Mouse (Mus musculus): ENCODE results near the gene Tnrc6a.

The Tnrc6a gene

DNA sequence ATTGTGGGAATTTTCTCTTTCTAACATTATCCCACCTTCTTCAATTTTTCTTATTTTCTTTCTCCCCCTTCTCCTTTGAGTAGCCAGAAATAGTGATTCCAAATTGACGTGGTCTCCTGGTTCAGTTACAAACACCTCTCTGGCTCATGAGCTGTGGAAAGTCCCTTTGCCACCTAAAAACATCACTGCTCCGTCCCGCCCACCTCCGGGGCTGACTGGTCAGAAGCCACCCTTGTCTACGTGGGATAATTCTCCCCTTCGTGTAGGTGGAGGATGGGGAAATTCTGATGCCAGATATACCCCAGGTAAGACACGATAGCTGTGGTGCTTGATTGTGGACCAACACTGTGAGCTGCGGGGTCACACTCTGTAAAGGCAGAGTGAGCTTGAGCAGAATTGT is 66.1 kb downstream of the Tnrc6a start:
- DNase-seq (ENCODE audit: low read depth, low spot score) = no peak

DNA sequence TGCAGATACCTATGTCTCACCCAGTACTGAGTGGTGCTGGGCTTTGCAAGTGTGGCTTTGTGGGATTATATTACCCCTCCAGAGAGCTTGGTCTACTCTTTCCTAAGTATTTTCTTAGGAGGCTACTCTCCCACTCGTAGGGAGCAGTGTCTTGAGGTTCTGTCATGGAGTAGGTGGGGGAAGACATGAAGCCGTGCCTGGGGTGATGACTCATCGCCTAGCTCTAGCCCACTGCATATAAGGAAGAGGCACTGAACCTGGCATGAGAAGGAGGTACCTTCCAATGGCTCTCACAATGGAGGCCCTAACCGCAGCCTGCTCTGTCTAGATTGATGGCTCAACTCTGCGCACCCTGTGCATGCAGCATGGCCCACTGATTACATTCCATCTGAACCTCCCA is 68.0 kb downstream of the Tnrc6a start:
- DNase-seq (ENCODE audit: low read depth, low spot score) = no peak

DNA sequence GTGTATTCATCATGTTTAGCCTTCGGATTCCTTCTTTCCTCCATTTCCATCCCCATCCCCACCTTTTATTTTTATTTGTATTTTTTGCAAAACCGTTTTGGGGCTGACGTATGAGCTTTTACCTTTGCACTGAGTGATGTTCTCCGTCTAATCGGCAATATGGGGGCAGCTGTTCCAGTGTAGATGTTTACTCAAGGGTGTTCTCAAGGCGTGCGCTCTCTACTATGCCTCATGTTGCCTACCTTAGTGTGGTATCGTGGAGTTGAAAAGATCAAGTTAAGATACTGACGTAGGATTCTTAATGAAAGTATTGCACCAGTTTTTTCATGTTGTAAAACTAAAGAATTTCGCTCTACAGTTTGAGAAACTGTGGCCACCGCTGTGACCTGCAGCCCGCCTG is 69.5 kb downstream of the Tnrc6a start:
- no peak for DNase-seq (ENCODE audit: low read depth, low spot score)

DNA sequence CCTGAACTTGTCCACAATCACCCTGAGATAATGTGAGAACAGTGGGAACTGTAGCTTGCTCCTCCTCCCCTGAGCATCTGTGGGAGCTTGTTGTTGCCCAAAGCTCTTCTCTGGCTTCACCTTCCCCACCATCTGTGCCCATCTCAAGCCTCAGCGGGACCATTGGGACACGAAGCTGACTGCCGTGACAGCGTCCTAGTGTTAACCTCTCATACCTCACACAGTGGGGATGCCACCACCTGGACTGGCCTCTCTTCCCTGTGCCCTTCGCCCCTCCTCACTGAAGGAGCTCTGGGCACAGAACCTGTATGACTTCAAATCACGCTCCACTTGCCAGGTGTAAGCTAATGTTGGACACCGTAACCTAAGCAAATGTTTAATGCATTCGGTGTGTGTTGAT is 71.0 kb downstream of the Tnrc6a start:
- DNase-seq (ENCODE audit: low read depth, low spot score) = no peak

DNA sequence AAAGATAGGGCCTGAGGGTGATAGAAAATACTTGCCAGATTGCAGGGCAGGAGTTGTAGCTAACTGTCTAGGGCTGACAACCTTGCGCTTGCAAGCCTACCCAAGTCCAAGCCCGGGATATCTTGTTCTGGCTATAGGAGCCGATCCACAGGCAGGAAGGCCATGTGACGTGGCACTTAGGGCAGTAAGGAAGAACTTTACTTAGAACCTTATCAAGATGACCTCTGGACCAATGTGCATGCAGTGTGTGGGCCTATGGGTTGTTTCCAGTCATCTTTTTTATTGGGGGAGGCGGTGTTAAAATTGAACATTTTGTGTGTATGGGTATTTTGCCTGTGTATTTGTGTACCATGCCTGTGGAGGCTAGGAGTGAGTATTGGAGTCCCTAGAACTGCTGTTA is 72.7 kb downstream of the Tnrc6a start:
- DNase-seq (ENCODE audit: low read depth, low spot score) = no peak

DNA sequence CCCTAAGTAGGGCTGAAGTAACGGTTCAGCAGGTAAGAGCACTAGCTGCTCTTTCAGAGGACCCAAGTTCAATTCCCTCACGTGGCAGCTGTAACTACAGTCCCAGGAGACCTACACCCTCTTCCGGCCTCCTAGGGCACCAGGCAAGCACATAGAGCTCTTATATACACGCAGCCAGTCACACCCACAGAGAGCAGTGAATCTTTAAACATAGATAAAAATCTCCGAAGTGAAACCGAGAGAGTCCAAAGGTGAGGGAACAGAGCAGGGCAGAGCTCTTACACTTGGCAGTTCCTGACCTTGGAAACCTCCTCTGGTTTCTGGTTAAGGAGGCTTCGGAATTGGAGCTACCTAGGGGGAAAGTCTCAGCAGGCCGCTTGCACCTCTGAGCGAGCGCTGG is 75.0 kb downstream of the Tnrc6a start:
- no peak for DNase-seq (ENCODE audit: low read depth, low spot score)

DNA sequence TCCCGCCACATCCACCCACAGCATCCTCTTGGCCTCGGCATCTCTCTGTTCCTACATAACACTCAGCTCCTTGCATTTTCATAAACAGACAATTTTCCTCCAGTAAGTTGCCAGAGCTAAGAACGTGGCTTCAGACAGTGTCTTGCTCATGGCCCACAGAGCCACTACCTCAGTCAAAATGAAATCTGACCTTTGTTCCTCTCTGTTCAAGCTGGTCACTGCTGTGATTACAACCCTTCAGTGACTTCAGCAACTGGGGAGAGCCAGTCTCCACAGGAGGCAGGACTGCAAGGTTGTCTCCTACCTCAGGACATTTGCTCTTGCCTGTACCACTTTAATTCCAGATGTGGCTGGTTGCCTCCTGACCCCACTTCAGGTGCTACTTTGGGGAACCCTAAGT is 75.5 kb downstream of the Tnrc6a start:
- no peak for DNase-seq (ENCODE audit: low read depth, low spot score)

DNA sequence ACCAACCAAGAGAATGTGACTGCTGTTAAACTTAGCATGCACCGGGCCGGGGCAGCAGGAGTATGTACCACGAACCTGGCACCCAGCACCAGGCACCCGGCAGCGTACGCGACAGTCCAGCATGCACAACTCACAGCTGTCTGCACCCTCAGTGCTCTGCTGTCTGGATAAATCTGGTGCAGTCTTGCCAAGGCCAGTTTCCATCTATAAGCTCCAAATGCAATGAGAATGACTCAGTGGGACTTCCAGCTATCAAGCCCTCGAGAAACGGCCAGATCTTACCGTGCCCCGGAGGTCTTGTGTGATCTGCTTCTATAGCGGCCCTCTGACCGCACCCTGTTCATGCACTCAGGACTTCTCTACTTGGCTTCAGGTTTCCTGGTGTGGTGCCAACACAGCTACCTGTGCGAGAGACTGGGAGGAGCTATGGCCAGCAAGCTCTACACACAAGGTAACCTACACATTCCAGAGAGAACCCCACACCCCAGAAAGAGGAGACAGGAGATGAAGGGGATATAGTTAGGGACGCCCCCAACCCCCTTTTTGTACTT is 76.0 kb downstream of the Tnrc6a start:
- DNase-seq (ENCODE audit: low read depth, low spot score) = no peak

DNA sequence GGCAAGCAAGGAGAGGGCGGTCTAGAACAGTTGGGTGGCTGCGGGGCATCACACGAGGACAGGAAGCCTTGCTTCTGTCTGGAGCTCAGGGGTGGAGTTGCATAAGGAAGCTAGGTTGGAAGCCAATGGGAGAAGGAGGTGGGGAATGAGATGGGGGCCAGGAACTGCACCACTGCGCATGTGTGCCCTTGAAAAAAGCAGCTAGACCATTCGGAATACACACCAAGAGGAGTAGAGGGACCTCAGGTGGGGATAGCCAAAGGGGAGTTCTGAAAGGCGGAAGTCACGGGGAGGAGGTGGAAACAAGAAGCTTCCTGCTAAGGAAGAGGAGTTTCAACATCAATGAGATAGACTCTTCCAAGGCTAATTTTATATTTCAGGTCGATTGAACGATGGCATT is 77.0 kb downstream of the Tnrc6a start:
- no peak for DNase-seq (ENCODE audit: low read depth, low spot score)

DNA sequence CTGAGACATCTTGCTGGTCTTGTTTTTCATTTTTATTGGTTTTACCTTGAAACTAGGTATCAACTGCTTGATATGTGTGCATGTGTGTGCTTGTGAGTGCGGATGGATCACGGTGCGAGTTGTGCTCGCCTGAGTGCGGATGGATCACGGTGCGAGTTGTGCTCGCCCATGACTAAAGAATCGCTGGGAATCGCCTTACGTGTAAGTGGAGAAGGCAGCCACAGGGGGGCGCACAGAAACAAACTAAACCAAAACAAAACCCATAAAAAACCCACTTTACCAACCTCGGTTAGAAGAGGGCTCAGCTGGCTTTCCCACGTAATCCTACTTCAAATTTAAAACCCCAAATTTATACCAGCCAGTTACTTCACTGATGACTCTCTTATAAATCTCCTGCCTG is 81.6 kb downstream of the Tnrc6a start:
- DNase-seq (ENCODE audit: low read depth, low spot score) = peak; percentile 41

DNA sequence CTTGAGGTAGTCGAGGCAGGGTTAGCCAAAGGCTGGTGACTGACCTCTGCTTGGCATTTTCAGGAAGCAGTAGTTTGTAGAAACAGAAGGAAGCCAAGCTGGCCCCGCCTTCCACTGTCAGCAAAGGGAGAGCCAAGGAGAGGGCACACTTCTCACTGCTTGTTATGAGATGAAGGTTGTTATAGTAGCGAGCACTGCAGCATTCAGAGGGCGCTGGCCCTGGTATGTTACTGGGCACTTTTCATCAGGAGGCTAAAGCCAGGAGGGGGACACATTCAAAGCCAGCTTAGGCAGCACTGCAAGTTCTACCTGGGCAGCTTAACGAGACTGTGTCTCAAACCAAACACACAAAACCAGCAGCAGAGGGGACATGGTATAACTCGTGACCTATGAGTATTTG is 83.9 kb downstream of the Tnrc6a start:
- no peak for DNase-seq (ENCODE audit: low read depth, low spot score)

DNA sequence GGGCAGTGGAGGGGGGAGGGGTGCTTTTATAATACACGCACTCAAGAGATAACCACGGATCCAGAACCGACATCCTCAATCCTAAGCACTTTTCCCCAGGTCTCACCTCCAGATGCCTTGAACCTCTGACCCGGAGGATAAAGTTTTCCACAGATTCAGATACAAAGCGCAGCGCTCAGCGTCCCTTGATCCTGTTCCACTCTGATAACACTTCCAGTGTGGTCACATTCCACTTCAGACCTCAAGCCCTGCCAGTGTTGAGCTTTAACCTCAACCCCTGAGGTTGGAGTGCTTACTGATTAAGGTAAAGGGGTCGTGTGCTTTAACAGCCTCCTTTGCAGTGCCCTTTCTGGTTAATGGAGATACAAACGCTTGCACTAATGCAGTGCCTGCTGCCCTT is 86.2 kb downstream of the Tnrc6a start:
- no peak for DNase-seq (ENCODE audit: low read depth, low spot score)

DNA sequence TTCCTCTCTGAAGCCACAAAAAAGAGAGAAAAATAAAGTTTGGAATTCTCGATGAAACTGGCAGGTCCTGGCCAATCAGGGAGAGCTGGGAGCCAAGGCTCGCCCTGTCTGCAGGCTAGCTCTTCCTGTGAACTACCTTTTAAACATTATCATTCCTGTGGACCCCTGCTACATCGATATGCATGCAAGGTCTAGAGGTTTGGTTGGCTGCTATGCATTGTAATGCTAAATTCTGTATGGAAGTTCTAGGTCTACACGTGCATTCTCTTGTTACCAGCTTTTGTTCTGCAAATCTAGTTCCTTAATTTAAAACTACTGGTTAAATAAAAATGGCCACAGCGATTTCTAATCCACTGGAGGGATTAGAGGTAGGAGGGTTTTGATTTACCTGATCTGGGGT is 87.8 kb downstream of the Tnrc6a start:
- no peak for DNase-seq (ENCODE audit: low read depth, low spot score)

DNA sequence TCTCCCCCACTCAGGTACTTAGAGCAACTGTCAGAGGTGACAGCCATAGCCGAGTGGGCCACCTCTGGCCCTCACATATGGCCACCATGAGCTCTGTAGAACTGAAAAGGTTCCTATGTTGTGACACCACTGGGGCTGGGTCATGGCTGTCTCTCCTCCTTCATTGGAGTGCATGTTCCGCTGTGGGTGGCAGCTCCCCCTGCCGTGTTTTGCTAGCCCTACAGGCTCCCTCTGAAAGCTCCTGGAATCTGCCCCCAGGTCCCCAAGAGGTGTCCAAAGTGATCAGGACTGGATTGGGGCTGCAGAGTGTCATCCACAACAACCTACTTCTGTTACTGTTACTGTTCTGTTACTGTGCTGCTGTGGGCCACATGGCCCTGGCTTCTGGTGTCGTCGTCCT is 88.6 kb downstream of the Tnrc6a start:
- DNase-seq (ENCODE audit: low read depth, low spot score) = no peak

DNA sequence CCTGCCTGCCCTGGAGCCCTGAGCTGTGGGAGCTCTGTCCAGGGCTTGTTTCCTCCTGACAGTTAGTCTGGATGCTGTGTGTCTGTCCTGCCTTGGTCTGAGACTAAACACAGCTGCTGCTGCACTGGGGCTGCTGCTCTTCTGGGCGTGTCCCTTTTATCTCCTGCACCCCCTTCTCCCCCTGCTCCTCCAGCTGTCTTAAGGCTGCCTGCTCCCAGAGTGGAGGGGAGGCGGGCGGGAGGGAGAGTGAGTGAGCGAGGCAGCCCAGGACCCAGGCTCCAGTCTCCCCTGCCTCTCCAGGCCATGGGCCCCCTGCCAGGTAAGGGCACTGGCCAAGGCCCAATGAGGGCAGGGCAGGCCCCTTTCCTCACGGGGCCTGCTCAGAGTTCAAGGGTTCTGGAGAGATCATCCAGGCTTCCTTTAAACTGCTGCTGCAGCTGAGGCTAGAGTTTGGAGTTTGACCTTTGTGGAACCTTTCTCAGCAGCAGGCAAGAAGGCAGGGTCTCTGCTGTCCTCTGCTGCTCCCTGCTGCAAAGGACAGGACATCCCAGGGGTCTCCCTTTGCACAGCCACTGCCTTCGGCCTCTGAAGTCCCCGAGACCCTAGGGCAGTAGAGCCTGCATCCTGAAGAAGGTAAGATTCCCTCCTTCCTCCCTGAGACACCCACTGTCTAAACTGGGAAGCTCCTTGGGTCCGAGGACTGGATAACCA is 90.8 kb downstream of the Tnrc6a start, which contains the start of gene Slc5a11:
Slc5a11 (plus strand) TSS at position 416 of the 711 bp plus-strand sequence.
- no peak for DNase-seq (ENCODE audit: low read depth, low spot score)

DNA sequence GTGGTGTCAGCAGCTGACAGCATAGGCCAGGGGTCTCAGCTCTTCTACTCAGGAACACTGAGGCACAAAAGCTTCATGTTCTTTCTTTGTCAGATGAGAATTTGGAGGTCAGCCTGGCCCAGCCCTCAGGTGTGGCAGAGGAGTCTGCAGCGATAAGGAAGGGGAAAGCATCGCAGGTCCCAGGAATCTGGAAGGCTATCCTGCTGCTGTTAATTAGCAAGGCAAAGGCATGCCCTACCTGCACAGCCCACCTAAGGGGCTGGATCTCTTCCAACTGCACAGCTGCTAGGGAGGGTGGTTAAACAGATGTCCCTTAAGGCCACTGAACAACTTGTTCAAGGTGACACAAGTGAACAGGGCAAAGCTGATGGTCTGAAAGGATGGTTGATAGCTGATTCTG is 91.5 kb downstream of the Tnrc6a start:
- no peak for DNase-seq (ENCODE audit: low read depth, low spot score)

DNA sequence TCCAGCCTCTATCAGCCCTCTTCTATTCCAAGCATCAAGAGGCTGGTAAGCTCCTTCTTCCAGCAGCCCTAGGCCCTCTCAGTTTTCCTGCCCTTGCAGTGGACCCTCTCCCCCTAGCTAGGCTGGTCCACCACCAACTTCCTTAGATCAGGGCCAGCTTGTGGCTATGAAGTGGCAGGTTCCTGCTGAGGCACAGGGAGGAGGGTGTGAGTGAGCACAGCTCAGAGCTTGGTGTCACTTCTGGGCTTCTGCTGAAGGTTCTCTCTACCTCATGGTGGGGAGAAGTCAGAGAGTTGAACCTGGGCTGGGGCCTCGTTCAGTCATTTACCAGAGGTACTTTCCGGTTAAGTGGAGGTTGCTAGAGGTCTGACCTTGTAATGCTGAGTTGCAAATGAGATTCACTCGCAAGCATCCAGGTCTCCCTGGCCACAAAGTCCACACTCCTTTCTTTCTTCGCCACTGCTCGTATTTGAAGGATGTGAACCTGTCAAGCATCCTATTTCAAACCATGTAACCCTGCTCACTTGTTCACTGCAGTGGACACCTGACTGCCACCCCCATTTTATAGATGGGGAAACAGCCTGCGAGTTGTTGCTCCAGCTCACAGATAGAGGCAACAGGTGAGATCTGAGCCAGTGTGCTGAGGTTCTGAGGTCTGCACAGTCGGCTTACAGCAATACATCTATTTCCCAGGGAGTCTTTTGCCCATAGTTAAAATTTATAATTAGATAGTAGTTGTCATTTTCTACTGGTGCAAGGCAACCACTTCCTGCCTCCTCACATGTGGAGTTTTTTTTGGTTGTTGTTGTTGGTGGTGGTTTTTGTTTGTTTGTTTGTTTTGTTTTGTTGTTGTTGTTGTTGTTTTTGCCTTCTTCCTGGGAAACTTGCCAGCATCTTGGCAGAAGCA is 94.0 kb downstream of the Tnrc6a start:
- DNase-seq (ENCODE audit: low read depth, low spot score) = no peak

DNA sequence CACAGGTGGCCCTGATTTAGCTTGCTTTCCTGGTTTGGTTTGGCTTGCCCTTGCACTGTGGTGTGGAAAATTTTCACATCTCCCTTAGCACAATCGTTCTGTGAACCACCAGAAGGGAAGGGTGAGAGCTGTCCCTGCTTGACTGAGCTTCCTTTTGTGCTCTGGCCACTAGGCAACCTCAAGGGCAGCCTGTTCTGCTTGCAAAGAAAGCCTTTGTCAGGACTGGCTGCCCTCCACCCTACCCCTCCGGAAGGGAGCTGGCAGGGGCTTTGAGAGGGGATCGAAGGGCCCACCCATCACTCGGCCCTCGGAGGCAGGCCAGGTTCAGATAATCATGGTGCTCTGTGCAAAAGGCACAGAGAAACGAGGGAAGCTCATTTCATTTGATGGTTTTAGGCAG is 94.9 kb downstream of the Tnrc6a start:
- no peak for DNase-seq (ENCODE audit: low read depth, low spot score)

DNA sequence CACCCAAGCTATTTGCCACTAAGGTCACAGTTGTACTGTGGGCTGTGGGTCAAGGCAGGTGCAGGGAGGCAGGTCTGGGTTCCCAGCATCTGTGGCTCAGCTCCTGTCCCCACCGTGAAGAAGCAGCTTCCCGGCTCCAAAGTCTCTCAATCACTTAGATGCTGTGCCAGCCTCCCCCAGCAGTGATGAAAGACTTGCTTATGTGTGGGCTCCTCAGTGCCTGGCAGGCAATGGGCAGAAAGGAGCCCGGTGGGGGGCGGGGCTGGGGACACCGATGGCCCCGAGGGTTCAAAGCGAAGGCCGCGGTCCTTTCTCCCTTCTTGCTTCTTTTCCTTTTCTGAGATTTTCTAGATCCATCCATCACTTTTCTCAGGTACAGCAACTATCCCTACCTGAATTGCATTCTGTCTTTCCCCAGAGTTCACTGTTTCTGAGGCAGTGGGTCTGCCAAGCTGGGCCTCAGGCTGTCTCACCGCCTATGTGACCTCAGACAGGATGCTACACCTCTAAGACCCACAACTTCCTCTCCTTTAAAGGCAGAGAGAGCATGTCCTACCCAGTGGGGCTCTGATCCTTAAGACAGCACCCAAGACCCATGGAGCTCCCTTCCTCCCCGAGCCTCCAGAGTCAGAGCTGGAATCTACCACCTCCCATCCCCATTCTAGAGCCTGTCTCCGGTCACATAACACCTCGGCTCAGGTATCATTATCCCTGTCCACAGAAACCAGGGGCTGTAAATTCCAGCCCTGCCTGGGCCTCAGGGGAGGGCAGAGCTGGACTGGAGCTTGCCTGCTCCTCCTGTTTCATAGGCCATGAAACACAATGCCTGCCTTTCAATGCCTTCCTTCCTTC is 96.3 kb downstream of the Tnrc6a start:
- DNase-seq (ENCODE audit: low read depth, low spot score) = no peak

DNA sequence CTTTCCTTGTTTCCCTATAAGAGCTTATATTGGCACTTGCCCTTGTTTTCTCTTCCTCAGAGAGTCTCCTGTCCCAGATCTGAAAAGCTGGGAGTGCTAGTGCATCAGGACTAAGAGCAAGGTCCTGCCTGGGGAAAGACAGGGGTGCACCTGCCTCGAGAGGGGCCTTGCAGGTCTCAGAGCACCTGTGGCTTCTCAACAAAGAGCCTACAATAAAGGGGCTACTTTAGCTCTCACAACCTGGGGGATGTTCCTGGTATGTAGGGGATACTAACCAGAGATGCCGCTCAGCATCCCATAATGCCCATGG is 96.9 kb downstream of the Tnrc6a start:
- no peak for DNase-seq (ENCODE audit: low read depth, low spot score)

DNA sequence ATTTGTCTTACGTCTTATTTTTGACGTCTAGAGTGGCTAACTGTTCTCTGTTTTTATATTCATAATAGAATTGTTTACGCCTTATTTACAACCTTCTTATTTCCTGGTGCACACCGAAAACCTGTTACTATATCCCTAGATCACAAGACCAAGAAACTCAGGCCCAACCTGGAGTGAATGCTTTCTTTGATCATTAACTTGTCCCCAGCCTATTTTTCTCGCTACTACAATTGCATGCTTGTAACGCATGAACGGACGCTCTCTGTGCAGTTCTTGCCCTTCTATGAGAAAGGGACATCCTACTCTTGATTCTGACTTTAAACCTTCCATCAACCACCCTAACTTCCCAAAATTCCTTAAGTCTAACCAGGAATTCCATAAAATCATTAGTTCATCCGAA is 100.4 kb downstream of the Tnrc6a start:
- DNase-seq (ENCODE audit: low read depth, low spot score) = no peak

DNA sequence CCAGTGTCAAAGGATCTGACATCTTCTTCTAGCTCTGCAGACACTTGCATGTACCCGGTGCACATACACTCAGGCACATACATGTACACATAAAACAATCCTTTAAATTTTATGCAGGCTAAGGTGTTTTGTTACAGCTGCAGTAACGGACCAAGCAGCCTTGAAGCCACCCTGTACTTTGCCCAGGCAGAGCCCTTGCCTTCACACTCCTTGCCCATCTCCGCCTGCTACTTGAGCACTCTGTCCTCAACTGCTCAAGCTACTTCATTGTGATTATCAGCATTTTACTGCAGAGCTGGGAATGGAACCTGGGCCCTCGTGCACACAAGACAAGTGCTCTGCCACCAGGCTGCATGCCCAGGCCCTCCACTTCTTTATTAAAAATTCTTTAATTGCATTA is 101.5 kb downstream of the Tnrc6a start:
- DNase-seq (ENCODE audit: low read depth, low spot score) = no peak
